Mouse (Mus musculus) activated CD4-positive, CD25-positive, alpha-beta regulatory T cell (primary cell): Measurements from ENCODE around the gene 4931406P16Rik. TPM values are rescaled to one million over a fixed set of nuclear protein-coding genes. Genes with fewer than 3 reads are reported as not detected.

ENCODE experiments used
- polyA plus RNA-seq, 2 experiments: library from polyadenylated mRNA; unstranded; fragments of 100-300 nt; shearing (Covaris generic); gene quantifications; one replicate each; pipeline ENCODE4 v1.2.1; 2017

The 4931406P16Rik gene
- polyA plus RNA-seq: 10 to 100 TPM; 19.1 to 19.5 TPM

DNA sequence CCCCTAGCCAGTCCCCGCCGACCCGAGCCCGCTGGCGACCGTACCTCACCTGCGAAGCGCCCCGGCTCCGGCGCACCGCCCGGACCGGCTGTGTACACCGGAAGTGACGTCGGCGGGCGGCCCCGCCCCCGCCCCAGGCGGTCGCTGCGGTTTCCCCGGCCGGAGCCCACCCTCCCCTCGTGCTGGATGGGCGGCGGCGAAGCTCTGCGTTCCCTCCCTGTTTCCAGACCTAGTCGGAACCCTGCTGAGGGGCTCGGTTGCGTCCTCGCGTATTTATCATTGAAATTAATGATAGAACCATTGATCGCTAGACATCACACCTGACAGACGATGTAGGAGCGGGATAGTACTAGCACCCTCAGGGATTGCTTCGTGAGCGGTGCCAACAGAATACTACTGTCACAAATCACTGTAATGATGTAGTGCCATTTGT is at the start of gene 4931406P16Rik:
4931406P16Rik (minus strand) TSS at position 109 of the 433 bp plus-strand sequence.

DNA sequence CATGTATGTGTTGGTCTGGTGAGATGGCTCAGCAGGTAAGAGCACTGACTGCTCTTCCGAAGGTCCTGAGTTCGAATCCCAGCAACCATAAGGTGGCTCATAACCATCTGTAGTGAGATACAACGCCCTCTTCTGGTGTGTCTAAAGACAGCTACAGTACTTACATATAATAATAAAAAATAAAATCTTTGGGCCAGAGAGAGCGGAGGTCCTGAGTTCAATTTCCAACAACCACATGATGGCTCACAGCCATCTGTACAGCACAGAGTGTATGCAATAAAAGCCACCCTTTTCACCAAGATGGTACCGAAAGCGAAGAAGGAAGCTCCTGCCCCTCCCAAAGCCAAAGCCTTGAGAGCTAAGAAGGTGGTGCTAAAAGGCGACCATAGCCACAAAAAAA is 62.6 kb downstream of the 4931406P16Rik start, which contains the start of gene Gm6096:
Gm6096 (plus strand) TSS at position 301 of the 400 bp plus-strand sequence.

DNA sequence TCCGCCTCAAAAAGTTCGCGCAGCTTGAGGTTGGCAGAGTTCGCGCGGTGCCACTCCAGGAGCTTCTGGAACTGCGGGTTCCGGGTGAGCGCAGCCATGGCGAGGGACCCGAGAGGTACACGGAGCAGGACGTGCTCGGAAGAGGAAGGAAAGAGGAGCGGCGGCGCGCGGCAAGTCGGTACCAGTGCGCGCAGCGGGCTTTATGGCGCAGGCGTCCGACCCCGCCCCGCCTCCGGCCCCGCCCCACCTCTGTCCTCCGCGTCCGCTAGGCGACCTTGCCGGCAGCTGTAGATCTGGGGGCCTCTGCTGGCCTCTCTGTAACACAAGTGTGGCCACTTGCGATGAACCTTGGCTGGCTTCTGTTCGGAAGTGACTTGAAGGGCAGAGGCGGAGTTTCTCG is 83.2 kb downstream of the 4931406P16Rik start, which contains the start of gene Gpi1:
Gpi1 (minus strand) TSS at position 221 of the 400 bp plus-strand sequence.

DNA sequence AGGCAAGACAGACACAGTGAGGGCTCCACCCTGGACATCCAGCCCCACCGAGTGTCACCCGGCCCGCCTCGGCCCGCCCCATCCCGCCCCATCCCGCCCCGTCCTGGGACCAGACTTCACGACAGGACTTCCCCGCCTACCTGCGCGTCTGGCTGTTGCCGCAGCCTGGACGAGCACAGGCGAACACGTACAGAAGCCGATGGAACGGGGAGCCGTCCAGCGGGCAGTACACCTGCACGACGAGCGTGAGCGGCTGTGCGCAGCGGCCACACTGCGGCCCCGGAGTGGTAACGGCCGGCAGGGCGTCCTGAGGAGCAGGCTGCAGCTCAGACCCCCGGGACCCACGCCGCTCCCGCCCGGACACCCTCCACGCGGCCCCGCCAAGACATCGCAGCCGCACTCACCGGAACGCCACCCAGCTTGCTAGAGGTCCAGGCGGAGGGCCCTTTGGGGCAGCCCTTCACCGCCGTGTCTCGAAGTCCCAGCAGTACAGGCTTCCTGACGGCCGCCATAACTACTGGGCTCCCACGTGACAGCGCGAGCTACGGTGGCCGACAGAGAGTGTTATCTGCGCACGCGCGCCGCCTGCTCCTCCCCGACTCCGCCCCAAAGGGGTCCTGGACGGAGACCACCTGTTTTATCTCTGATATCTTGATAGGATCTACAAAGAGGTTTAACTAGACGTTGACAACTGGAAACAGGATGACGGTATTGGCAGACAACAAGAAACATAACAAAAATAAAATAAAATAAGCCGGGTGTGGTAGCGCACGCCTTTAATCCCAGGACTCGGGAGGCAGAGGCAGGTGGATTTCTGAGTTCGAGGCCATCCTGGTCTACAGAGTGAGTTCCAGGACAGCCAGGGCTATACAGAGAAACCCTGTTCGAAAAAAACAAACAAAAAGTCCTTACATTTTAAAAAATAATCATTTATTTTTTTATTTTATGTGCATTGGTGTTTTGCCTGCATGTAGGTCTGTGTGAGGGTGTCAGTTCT is 116.9 kb downstream of the 4931406P16Rik start, which contains the start of gene Pdcd2l:
Pdcd2l (minus strand) TSS at position 530 of the 997 bp plus-strand sequence.

Other genes starting within 250 kb of the 4931406P16Rik start
- not detected for gene Scgb1b30, start 218.1 kb downstream of the 4931406P16Rik start, polyA plus RNA-seq
- gene Wtip, start 180.3 kb downstream of the 4931406P16Rik start, polyA plus RNA-seq: under 1 TPM in 1 of 2 experiments, not detected in 1; 0.55 TPM
- gene Uba2, start 144.0 kb downstream of the 4931406P16Rik start, polyA plus RNA-seq: 100 to 1,000 TPM; 132 to 139 TPM
- gene Pdcd2l, start 116.9 kb downstream of the 4931406P16Rik start, polyA plus RNA-seq: 10 to 100 TPM; 39.3 to 50.2 TPM
- gene Gpi1, start 83.2 kb downstream of the 4931406P16Rik start, polyA plus RNA-seq: 100 to 1,000 TPM; 289 to 354 TPM
- under 1 TPM in 1 of 2 experiments, not detected in 1; 0.57 TPM for gene Gm6096, start 62.5 kb downstream of the 4931406P16Rik start, polyA plus RNA-seq
- 100 to 1,000 TPM; 204 to 212 TPM for gene Lsm14a, start 79.8 kb upstream of the 4931406P16Rik start, polyA plus RNA-seq